Mouse (Mus musculus) heart, embryonic 16.5 days (tissue): ENCODE data around the gene Hoxb4. TPM values are rescaled to one million over a fixed set of nuclear protein-coding genes. Genes with fewer than 3 reads are reported as not detected.
A peak's percentile ranks its signal among the peaks of the same experiment; 100 is the strongest.

ENCODE experiments used
- ATAC-seq: fragments of 200-750 bp; cut with Nextera tagmentation; replicated peaks from 2 replicates; pipeline ENCODE4 v1.8.0; 2017; ENCODE audit warnings: moderate number of reproducible peaks; ENCODE audit not compliant: insufficient read depth, low FRiP score; ENCODE audit errors: extremely low read depth
- H3K27ac ChIP-seq: fragments of 300-500 bp; sonication (generic); 2 replicates; pipeline ENCODE4 v1.5.1; 2014; ENCODE audit warnings: mild to moderate bottlenecking, low read length, control low read depth, moderate library complexity
- H3K27me3 ChIP-seq: fragments of 300-500 bp; sonication (generic); 2 replicates; pipeline ENCODE4 v1.6.1; 2014; ENCODE audit warnings: low read length, mixed read lengths; ENCODE audit not compliant: control insufficient read depth, insufficient read depth
- H3K36me3 ChIP-seq: fragments of 300-500 bp; sonication (generic); 2 replicates; pipeline ENCODE4 v1.6.1; 2014; ENCODE audit not compliant: control insufficient read depth, insufficient read depth
- H3K4me1 ChIP-seq: fragments of 300-500 bp; sonication (generic); 2 replicates; pipeline ENCODE4 v1.6.1; 2014; ENCODE audit warnings: low read length, mixed read lengths; ENCODE audit not compliant: control insufficient read depth, insufficient read depth
- H3K4me2 ChIP-seq: fragments of 300-500 bp; sonication (generic); 2 replicates; pipeline ENCODE4 v1.6.1; 2014; ENCODE audit warnings: low read depth, mild to moderate bottlenecking, control low read depth, low read length
- H3K4me3 ChIP-seq: fragments of 300-500 bp; sonication (generic); 2 replicates; pipeline ENCODE4 v1.5.1; 2014; ENCODE audit warnings: mild to moderate bottlenecking, control low read depth, low read length
- H3K9ac ChIP-seq: fragments of 300-500 bp; sonication (generic); 2 replicates; pipeline ENCODE4 v1.6.1; 2014; ENCODE audit warnings: low read length, control low read depth
- H3K9me3 ChIP-seq: fragments of 300-500 bp; sonication (generic); replicated peaks from 2 replicates; pipeline ENCODE4 v1.6.1; 2016; ENCODE audit warnings: low read length; ENCODE audit not compliant: control insufficient read depth
- WGBS: fragments of 180-500 bp; shearing (Covaris S2); extraction: QIAGEN DNeasy Blood & Tissue Kit; methylation state at CpG from one replicate; pipeline ENCODE4 v1.1.7; 2014; 5-methylcytosine and 5-hydroxymethylcytosine counted together
- polyA plus RNA-seq: library from polyadenylated mRNA; unstranded; fragments of >200 nt; fragmentation: Nextera tagmentation; extraction: Ambion mirVana; gene quantifications from 2 replicates; pipeline ENCODE4 v1.2.1, GENCODE M21; 2015

The Hoxb4 gene
- polyA plus RNA-seq = 0.28 and 0.32 TPM in 2 replicates

DNA sequence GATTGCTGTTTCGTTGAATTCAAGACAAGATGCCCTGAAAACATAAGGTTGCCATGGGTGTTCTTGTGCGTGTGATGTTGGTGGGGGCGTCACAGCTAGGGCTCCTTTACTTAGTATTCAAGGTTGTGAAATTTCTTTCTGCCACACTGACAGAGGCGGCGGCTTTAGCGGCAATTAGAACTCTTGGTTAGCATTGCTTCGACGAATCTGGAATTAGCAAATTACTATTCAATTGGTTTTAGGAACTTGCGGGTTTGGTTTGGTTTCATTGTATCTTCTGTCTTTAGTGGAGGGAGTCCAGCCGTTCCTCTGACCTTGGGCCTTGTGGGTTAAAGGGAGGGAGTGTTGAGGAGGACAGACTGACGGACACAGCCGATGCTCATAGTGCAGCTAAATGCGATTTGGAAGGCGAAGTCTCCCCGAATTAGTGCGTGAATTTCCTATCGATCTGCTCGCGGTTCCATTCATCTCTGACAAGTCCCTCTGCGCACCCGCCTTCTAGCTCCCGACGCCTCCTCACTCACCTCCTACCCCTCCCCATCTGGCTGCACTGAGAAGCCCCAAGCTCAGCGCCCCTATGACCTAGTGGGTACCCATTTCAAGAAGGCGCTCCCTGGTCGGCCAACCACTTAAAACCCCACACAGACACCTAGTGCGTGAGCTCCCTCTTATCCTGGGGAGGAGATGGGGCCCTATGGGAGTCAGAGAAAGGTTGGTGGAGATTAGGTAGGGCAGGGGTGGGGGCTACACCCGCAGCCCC is at the start of gene Hoxb4:
Gene Hoxb4, plus strand, starts transcription at position 660 of the 760 bp plus-strand sequence.
- H3K36me3 ChIP-seq = no peaks in the 10 kb centered on the region
- H3K4me1 ChIP-seq = no peaks in the 10 kb centered on the region
- H3K9ac ChIP-seq = peak within 1 kb of the TSS; percentile 65
- peak within 1 kb of the TSS; percentile 54 for H3K4me2 ChIP-seq
- peaks cover 93% of the 10 kb centered on the region for H3K27me3 ChIP-seq
- peak within 1 kb of the TSS; percentile 50 for H3K4me3 ChIP-seq
- ATAC-seq = 0 out of 2 replicates have a peak, but pooled peaks have one; percentile 14
- H3K27ac ChIP-seq = peak within 1 kb of the TSS; percentile 41
- WGBS = 7% methylated on average over 28 of the region's 28 CpGs
- H3K9me3 ChIP-seq = no peaks in the 10 kb centered on the region

DNA sequence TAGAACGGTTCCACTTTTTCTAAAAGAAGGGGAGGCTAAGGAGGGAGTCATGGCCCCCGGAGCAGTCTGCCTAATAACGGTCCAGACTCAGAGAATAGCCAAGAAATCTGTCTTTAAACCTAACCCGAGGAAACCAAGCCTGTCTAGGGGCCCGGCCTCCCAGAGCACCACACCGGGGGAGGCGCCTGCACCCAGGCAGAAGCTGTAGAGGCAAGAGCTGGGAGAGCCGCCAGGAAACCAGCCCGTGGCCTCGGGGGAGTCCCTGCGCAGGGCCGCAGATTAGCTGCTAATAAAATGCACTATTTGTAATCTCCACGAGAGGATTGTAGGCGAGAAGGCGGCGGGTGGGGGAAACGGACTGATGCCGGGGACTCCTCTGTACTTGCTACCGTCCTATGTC is 48.2 kb upstream of the Hoxb4 start:
- no peak for ATAC-seq
- Histone ChIP-seq H3K9me3 (no peaks in the 10 kb centered on the region), H3K27ac (no peak overlapping the region), H3K4me2 (no peak overlapping the region), H3K4me1 (0 out of 2 replicates have a peak, but pooled peaks cover 2% of the 10 kb centered on the region), H3K27me3 (peaks cover 96% of the 10 kb centered on the region), H3K4me3 (no peak overlapping the region), H3K36me3 (no peaks in the 10 kb centered on the region), H3K9ac (no peak overlapping the region)
- WGBS = under 1% methylated on average over 19 of the region's 19 CpGs

DNA sequence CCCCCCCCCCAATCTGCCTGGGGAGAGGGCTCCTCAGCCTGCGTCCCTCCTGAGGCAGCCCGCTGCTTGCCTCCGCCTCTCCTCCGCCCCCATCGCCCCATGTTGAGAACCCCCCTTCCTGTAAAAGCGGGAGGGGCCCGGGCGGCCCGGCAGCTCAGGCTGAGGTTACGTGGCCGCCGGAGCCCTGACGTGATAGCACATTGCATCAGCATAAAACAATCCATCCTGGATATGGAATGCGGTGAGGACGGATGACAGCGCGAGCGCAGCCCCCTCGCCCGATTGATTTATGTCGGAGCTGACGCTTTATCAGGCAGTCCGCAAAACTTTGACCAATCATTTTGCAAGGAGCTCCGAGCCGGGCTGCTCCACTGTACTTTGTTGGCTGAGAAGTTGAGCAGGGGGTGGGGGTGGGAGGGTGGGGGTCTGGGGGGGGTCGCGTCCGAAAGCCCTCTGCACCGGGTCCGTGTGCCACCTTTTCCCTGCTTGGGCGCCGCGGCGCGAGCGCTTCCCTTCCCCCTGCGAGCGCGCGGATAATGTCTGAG is 47.0 kb upstream of the Hoxb4 start, which contains the start of gene Hoxb9:
Gene Hoxb9, plus strand, starts transcription at position 462 of the 545 bp plus-strand sequence.
- no peak for ATAC-seq
- 0 out of 2 replicates have a peak, but pooled peaks cover 2% of the 10 kb centered on the region for H3K4me1 ChIP-seq
- H3K27me3 ChIP-seq = peaks cover 96% of the 10 kb centered on the region
- H3K36me3 ChIP-seq = no peaks in the 10 kb centered on the region
- no peak within 1 kb of the TSS for H3K9ac ChIP-seq
- peak within 1 kb of the TSS; percentile 24 for H3K4me3 ChIP-seq
- H3K4me2 ChIP-seq = peak within 1 kb of the TSS; percentile 42; the same call in 1 of the 2 replicates
- no peaks in the 10 kb centered on the region for H3K9me3 ChIP-seq
- no peak within 1 kb of the TSS for H3K27ac ChIP-seq
- 1% methylated on average over 40 of the region's 40 CpGs for WGBS

DNA sequence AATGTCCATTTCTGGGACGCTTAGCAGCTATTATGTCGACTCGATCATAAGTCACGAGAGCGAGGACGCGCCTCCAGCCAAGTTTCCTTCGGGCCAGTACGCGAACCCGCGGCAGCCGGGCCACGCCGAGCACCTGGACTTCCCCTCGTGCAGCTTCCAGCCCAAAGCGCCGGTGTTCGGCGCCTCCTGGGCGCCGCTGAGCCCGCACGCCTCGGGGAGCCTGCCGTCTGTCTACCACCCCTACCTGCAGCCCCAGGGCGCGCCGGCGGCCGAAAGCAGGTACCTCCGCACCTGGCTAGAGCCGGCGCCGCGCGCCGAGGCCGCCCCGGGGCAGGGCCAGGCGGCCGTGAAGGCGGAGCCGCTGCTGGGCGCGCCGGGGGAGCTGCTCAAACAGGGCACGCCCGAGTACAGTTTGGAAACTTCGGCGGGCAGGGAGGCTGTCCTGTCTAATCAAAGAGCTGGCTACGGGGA is 46.5 kb upstream of the Hoxb4 start:
- Histone ChIP-seq H3K9me3 (no peaks in the 10 kb centered on the region), H3K27me3 (peaks cover 96% of the 10 kb centered on the region), H3K36me3 (no peaks in the 10 kb centered on the region), H3K9ac (no peak overlapping the region), H3K4me3 (peak overlapping the region; percentile 24), H3K4me1 (0 out of 2 replicates have a peak, but pooled peaks cover 2% of the 10 kb centered on the region), H3K27ac (no peak overlapping the region), H3K4me2 (peak overlapping the region; percentile 42; the same call in 1 of the 2 replicates)
- ATAC-seq = no peak; the same call in 1 of the 2 replicates
- under 1% methylated on average over 52 of the region's 52 CpGs for WGBS

DNA sequence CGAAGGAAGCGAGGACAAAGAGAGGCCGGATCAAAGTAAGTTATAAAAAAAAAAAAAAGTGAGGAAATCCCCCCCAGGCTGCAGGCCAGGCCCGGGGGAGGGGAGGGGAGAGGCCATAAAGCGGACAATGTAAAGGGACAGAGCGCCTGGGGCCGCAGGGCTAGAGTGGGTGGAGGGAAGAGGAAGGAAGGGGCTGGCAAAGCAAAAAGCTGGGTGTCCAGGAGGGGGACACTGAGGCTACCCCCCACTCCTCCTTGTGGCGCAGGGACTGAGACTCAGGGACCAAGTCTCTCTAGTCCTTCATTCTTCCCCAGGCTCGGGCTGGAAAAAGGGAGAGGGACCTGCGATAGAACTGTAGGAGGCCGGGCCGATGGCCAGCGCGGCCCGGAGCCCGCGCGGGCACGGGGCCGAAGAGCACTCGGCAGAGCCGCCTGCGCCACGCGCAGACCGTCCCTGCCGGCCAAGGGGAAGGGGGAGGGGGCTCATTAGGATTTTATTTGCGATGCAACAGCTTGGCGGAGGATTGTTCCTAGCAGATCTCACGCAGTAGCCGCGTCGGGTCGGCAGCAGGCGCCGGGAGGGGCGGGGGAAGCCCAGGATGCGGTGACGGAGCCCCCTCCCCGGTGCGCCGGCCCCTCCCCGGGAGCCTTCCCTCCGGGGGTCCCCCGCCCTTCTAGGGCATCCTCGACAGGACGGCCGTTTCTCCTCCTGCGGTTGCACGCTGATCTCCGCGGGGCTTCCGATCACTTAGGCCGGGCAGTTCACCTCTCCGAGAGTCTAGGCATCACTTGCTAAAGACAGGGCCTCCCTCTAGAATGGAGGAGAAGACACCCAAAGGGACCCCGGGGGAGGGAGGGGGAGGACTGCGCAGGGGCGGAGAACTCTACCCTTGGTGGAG is 45.8 kb upstream of the Hoxb4 start:
- WGBS = 1% methylated on average over 52 of the region's 58 CpGs
- no peak for ATAC-seq
- Histone ChIP-seq H3K4me2 (peak overlapping the region; percentile 42; the same call in 1 of the 2 replicates), H3K9me3 (no peaks in the 10 kb centered on the region), H3K27me3 (peaks cover 95% of the 10 kb centered on the region), H3K4me3 (peak overlapping the region; percentile 24), H3K9ac (no peak overlapping the region), H3K36me3 (no peaks in the 10 kb centered on the region), H3K4me1 (0 out of 2 replicates have a peak, but pooled peaks cover 2% of the 10 kb centered on the region), H3K27ac (no peak overlapping the region)

DNA sequence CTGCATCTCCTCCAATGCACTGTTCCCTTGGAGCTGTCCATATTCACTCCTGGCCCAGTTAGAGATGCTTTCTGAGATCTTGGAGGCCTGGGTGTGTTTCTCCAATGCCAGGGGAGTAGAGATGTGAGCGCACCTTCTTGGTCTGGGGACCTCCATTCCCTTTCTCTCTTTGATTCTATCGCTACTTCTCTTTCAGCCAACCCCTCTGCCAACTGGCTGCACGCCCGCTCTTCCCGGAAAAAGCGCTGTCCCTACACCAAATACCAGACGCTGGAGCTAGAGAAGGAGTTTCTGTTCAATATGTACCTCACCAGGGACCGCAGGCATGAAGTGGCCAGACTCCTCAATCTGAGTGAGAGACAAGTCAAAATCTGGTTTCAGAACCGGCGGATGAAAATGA is 43.6 kb upstream of the Hoxb4 start:
- Histone ChIP-seq H3K27ac (no peak overlapping the region), H3K9ac (no peak overlapping the region), H3K9me3 (no peaks in the 10 kb centered on the region), H3K4me1 (0 out of 2 replicates have a peak, but pooled peaks cover 2% of the 10 kb centered on the region), H3K36me3 (no peaks in the 10 kb centered on the region), H3K4me3 (no peak overlapping the region), H3K27me3 (peaks cover 96% of the 10 kb centered on the region), H3K4me2 (no peak overlapping the region)
- no peak for ATAC-seq
- 10% methylated on average over 10 of the region's 10 CpGs for WGBS

DNA sequence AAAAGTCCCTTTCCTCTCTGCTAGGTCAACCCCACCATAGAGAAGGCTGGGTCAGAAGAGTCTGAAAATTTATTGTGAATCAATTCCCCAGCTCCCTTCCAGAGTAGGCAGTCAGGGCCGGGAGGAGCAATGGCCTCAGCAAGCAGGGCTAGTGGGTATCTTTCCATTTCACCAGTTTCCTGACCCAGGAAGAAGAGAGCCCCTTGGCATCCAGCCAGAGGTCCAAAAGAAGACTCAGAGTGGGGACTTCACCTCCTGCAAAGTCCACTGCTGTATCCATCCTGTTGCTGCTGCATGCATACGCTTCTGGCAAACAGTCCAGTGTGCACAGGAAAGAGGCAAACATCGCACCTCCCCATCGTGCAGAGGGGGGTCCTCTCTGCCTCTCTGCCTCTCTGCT is 42.2 kb upstream of the Hoxb4 start:
- Histone ChIP-seq H3K4me3 (no peak overlapping the region), H3K9ac (no peak overlapping the region), H3K36me3 (no peaks in the 10 kb centered on the region), H3K9me3 (no peaks in the 10 kb centered on the region), H3K27me3 (peaks cover 95% of the 10 kb centered on the region), H3K4me2 (no peak overlapping the region), H3K4me1 (0 out of 2 replicates have a peak, but pooled peaks cover 1% of the 10 kb centered on the region), H3K27ac (no peak overlapping the region)
- WGBS = 6% methylated on average over 4 of the region's 4 CpGs
- no peak for ATAC-seq

DNA sequence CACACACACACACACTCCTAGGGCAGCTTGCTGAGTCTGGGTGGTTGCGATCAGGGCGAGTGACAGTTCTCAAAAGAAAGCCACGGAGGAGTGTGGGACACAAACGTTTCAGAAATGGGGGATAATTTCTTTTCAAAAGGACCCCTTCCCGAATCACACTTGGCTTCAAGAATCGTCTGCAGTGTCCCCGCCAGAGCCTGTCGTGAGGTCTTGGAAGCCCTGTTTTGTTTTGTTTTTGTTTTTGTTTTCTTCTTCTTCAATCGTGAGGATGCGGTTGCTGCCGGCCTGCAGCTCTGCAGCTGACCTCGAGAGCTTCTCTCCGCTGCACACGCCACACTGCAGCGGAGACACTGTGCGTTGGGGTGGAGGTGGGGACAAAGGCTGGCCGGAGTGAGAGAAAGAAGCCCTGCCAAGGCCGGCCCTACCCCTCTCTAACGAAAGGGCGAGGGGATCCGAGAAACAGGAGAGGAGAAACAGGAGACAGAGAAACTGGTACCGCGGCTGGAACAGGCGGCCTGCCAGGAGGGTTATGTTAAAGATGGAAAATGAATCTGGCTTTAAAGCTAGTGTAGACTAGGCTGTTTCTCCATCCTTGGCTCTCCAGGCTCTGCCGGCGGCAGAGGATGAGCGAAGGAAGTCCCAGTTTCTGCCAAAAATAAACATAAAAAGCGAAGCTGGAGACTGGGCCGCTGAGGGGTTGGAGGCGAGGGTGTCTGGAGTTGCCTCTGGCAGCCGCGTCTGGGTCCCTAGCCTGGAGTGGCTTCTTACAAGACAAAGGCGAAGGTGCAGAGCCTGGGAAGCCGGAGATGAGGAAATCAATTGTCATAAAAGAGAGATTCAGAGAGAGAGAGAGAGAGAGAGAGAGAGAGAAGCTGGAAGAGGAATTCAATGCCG is 40.7 kb upstream of the Hoxb4 start:
- H3K4me3 ChIP-seq = no peak overlapping the region
- no peak for ATAC-seq
- H3K9me3 ChIP-seq = no peaks in the 10 kb centered on the region
- H3K27me3 ChIP-seq = peaks cover 94% of the 10 kb centered on the region
- H3K9ac ChIP-seq = no peak overlapping the region
- WGBS = 3% methylated on average over 35 of the region's 35 CpGs
- no peaks in the 10 kb centered on the region for H3K36me3 ChIP-seq
- H3K27ac ChIP-seq = no peak overlapping the region
- no peaks in the 10 kb centered on the region for H3K4me1 ChIP-seq
- no peak overlapping the region for H3K4me2 ChIP-seq
